Mouse (Mus musculus) thymus, postnatal 36 days (tissue): ENCODE data around the gene Dhdds.

Source experiments
- DNase-seq, 2 experiments: peaks; one replicate each; pipeline ENCODE4 v3.0.0; 2022; ENCODE audit warnings: mixed read lengths in 2 of 2

The Dhdds gene

DNA sequence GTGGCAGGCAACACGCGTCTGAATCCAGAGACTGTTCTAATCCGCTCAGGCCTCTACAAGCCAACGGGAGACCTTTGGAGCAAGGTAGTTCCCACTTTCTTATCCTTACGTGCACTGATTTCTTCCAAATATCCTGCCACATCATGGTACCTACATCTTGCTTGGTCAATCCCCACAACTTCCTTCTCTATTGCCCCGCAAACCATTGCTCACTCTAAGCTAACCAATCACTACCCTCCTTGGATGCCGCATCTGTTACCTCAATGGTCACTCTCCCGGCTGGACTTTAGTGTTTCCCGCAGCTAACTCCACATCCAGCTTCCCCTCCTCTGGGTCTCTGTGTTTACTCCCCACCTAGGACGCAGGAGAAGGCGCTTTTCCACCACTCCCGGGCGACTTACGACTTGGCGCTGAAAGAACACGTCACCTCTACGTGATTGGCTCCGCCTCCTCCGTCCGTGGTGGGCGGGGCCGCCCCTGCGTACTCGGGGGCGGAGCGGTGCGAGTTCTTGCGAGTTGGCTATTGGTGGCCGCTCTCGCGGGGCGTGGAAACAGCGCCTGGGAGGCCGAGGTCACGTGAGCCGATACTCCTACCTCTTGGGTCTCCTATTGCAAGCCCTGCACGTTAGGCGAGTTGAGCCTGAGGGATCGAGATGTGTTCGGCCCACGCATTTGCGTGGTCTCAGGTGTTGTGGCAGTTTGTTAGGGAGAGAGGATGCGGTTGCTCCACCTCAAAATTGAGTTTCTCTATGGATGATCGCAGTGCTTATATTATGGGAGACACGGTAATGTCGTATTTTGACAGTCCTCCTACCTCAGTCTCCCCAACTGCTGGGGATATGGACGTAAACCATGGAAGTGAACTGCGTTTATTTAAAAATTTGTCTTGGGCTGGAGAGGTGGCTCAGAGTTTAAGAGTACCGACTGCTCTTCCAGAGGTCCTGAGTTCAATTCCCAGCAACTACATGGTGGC lies at the start of gene Dhdds:
TSS of gene Dhdds (minus strand) at position 453 of the 973 bp plus-strand sequence.
- peak; percentile 93 to 94 for DNase-seq

DNA sequence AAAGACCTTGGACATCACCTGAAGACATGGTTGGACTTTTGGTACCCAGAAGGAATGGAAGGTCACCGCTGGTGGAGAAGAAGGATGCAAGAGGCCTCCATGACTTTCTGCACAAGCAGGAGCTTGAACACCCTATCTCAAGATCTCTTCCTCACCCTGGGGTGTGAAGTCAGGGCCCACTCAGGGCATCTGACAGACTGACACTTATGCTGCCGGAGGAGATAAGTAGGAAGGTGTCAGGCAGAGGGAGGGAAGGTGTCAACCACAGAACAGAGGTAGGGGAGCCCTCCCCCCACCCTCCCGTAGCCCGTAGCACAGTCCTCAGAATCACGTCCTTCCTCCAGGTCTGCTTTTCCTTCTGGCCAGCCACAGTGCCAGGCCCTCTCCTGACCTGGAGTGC lies 46.9 kb upstream of the Dhdds start:
- DNase-seq, result no peak

DNA sequence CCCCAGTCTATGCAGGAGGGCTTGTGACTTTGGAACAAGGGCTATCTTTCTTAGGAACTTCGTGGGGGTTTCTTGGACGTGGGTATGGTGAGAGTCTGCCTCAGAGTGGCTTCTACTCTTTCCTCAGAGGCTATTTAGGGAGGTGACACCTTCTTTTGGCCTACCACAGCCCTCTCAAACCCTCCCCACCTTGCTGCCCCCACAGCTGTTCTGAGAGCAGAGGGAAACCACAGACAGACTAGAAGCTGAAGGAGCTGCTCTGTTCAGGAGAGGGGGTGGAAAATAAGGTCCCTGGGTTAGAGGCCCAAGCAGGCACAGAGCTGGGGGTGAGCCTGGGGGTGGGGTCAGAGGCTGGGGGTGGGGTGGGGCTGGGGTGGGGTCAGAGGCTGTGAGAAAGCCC lies 42.3 kb upstream of the Dhdds start:
- peak; percentile 31 to 60 for DNase-seq

DNA sequence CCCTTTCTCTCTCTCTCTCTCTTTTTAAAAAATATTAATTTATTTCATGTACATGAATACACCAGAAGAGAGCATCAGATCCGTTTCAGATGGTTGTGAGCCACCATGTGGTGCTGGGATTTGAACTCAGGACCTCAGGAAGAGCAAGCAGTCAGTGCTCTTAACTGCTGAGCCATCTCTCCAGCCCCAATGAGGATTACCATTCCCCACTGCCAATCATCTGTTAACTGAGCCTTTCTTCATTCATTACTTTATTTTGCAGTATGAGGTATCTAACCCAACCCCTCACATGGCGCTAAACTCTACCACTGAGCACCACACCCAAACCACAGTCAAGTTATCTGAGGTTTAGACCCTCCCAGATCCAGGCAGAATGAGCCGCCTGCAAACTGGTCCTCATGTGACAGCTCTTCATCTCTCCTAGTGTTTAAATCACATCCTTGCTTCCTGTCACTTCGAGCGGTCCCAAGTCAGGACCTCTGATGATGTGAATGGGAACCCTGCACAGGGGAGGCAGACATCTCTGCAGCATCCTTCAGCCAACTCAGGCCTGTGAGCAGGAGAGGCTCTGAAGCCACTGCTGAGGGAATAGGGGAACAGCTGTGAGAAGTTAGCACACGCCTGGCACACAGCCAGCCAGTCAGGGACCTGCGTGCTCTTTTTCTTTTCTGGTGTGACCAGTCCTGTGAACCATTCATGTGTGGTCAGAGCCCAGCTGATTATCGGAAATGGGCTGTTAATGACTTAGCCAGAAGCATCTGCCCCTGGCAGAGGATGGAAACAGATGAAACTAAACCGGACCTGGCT lies 40.8 kb upstream of the Dhdds start:
- no peak for DNase-seq

DNA sequence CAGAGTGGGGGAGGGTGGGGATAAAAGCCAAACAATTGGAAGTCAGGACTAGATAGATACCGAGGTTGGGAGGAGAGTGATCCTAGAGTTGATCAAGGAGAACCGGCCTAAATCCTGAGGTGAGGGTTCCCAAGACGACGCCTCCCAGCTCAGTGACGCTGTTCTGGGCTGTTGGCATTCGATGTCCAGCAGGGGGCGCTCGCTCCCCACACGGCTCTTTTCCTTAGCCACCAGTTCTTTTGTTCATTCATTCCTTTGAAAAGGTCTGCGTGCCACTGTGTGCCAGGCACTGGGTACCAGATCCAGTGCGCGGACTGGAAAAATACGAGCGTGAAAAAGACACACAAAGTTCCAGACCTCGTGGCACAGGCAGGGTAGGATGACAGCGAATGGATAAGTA lies 35.2 kb upstream of the Dhdds start:
- DNase-seq, result peak; percentile 75 to 81

DNA sequence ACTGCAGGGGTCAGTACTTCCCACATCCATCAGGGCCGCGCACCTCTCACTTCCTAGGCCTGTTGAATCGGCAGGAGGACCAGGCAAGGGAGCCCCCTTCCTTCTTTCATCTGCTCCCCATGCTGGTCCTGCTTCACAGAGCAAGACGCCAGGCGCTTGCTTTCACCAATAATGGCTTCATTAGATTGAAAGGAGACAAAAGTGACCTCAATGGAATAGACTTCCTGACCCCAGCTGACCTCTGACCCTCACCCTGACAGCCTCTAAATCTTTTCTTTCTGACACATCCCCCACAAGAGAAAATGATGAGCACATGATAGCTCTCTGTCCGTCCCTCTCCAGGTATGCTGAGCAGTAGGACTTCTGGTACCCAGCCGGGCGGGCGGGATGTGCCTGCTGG lies 25.1 kb upstream of the Dhdds start:
- no peak for DNase-seq

DNA sequence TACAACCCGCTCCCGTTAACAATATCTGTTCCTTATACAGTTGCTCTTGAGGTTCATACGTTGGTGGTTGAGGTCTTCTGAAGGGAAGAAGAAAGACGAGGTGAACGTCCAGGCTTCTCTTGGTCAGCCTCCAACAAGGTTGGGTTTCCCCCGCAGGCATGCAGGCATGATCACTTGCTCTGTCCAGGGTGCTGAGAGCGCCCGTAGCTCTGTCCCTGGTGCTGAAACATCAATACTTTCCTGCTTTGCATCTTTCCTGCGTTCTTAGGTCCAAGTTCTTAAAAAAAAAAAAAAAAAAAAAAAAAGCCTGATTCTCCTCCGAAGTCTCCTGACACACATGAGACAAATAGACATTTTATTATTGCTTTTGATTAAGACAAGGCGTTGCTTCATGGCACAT lies 19.9 kb upstream of the Dhdds start:
- peak; percentile 52 to 70 for DNase-seq

DNA sequence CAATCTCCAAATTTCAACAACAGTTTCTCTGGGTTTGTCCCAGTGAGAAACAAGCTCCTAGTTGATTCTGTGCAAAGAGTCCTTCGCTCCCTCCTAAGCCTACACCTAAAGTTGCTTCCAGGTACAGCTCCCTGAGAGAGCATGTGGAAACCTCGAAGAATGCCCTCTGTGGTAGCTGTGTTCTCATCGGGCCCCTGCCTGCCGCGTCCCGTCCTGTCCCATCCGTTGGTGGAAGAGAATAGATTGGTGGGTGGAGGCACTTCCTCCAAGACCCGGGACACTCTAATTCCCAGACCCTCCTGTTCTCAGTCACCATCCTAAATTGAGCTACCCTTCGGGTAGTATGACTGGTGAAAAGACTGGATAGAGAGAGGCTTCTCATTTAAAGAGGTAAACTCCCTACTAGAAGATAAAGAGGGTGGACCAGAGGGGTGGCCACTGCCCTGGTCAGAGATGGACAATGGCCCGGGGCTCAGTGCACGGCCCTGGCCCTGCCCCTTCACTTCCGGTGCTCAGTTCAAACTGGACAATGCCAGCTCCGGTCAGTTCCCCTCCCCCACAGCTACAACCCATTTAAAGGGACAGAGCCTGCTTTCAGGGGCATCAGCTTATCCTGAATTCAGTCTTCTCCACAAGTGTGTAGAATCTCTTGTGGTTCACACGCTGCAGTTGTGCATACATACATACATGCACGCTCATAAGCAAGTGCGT lies 19.1 kb upstream of the Dhdds start:
- no peak for DNase-seq

DNA sequence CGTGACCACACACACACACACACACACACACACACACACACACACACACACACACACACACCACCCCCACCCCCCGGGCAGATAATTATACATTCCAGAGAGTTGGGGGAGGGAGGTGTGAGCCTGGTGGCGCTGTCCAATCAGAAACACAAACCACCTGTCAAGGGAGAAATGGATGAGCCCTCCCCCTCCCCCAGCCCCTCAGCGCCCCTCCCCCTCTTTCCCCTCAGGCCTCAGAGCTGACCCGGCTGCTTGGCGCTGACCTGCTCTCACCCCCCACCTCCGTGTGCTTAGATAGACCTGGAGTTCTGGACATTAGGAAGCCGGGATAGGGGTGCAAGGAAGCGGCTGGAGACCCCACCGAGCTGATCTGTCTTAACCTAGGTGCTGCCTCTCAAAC lies 18.5 kb upstream of the Dhdds start:
- no peak for DNase-seq

DNA sequence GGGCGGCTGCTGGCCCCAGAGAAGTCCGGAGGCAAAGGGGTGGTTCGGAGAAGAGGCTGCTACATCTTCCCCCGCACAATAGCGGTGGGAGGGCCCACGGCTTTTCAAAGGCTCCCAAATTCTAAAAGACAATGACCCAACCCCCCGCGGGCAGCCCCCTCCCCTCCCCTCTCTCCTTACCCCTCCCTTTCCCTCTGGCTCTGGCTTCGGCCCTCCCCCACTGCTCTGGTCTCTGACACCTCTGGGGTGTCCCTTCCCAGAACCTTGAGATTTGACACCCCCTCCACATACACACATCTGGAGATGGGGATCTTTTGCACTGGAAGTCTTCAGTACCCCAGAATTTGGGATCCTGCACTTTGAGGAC lies 18.0 kb upstream of the Dhdds start, which contains the start of gene Lin28a:
TSS of gene Lin28a (minus strand) at position 63 of the 367 bp plus-strand sequence.
- DNase-seq, result no peak

DNA sequence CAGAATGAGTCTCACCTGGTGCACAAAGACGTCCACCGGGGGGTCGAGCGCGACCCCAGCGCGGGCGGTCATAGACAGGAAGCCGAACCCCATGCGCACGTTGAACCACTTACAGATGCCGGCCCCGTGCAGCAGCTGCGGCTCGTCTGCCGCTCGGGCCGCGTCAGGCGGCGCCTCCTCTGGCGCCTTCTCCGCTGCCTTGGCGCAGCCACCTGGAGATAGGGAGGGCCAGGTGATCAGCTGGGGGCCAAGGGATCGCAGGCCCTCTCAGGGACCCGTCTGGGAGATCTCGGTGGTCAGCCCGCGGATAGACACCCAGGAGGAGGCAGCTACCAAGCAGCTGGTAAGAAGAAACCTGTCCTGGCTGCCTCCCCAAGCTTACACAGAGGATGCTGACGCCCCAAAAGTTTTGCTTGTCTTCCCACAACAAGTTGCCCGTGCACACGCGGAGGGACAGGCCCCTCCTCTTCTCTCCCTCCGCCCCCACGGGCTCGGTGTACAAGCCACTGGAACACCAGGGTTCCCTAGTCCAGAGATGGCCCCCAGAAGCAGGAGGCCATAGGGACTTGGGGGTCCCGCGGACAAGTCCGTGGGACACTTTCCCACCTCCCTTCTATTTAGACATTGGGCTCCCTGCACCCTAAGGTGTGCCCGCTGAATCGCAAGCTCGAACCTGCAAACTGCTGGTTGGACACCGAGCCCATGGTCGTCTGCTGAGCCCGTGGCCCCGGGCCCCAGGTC lies 17.5 kb upstream of the Dhdds start:
- no peak for DNase-seq

DNA sequence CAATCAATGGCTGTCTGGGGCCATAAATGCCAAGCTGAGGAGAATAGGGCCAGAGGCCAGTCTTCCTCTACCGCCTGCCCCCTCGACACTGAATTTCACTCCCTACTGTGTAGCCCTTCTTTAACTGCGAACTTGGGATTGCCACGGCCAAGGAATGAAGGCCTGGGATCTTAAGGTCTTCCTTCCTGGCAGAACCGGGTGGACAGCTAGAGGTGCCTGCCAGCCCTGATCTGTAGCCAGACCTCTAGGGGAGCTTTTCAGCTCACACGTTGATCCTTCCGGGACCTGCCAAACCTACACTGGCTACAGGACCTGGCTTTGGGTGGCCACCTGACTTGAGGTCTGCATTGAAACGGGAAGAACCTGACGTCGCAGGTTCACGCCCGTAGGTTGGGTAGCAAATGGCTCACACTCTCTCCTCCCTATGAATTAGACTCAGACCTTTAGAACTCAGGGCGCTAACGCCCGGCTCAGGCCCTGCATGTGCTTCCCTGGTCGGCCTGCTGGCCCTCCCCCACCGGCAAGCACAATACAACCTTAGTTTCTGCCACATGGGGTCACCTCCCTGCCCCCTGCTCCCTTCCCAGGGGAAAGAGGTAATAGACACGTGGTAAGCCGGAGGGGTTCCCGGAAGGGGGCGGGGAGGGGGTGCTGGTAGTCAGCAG lies 16.6 kb upstream of the Dhdds start:
- DNase-seq, result no peak

DNA sequence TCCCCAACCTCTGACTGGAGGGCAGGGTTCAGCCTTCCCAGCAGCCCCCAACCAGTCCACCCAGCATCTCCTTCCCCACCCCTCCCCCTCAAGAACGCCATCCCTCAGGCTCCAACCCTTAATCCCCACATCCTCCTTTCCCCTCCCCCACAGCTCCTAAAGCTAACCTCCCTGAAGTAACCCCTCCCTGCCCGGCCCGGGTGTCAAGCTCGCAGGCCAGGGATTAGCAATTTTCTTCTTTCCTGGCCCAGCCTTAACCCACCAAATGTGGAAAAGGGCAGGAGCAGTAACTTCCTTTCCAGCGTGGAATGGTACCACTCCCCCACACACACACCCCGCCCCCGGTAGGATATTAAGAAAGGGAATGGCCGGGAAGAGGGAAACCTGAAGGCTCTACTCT lies 16.0 kb upstream of the Dhdds start:
- DNase-seq, result no peak

DNA sequence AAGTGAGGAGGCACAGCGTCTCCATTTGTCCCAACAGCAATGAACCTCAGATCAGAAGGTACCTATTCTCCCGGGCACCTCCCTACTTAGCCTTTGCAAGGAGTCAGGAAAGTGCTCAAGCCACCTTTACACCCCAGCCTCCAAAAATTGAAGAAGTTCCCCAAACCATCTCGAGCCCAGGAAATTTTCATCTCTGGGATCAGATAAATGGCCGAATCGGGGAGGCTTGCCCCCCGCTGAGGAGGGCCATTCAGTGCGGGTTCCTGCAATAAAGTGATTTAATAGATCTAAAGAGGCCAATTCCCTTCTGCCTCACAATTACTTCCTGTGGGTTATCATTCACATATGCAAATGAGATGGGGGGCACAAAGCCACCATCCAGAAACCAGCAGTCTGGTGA lies 15.5 kb upstream of the Dhdds start:
- no peak for DNase-seq

DNA sequence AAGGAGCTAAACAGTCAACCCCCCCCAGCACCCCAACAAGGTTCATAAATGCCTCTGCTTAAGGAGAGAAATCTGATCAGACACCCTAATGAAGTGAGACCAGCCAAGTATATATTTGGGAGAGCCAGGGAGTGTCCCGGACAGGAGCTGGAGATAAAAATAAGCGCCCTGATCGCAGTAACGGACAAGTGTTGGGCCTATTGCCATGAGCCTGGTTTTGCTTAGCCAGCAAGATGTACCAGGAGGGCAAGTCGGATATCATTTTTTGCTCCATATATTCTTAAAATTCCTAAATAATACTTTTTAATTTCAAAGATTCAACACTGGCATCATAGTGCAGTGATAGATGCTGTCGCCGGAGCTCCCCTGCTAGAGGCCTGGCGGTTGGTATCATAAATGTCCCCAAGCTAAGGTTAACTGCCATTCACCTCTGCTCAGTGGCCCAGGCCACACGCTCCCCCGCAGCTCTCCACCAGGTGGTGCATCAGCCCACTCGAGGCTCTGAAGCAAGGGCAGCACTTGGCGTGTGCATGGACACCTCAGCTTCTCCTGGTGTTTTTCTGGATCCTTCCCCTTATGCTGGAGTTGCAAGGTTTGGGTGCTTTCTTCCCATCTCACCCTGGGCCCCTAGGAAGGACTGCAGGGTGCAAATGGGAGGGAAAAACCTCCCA lies 12.3 kb upstream of the Dhdds start:
- DNase-seq, result peak in 1 of 2 experiments; percentile 18

DNA sequence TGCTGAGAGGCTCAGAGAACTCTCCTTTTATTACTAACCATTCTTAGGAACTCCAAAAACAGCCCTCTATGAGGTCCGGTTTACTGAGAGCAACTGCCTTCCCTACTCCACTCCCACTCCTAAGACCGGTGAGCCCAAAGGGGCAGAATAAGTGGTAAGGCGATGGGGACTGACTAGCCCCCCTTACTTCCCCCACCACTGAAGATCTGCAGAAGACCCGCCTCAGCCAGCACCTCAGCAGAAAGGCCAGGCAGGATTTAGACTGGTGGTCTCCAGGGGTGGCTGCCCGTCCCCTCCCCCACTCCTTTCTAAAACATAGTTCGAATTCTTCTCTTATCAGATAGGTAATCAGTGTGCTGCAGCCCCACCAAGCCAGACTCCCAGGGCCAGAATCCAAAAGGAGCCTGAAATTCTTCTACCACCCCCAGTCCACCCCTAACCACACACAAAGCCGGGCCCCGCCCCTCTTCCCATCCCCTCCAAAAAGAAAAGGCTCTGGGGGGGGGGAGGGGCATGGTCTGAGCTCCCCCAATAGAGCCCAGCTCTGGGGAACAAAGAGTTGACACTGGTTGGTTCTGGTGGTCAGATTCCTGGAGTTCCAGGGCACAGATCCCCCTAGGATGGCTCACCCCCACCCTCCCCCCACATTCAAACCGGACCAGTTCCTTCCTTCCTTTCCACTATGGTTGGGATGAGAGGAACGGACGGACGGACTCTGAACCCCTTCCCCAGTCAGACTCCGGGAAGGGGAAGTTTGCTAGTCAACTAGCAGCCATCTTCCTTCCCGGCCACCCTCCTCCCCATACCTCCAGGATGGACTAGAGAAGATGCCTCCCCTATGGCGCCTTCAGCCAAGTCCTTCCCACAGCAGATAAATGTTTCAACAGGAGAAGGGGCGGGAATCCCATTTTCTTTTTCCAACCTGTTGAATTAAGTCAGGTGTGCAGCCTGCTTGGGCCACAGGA lies 11.0 kb upstream of the Dhdds start:
- DNase-seq, result no peak

DNA sequence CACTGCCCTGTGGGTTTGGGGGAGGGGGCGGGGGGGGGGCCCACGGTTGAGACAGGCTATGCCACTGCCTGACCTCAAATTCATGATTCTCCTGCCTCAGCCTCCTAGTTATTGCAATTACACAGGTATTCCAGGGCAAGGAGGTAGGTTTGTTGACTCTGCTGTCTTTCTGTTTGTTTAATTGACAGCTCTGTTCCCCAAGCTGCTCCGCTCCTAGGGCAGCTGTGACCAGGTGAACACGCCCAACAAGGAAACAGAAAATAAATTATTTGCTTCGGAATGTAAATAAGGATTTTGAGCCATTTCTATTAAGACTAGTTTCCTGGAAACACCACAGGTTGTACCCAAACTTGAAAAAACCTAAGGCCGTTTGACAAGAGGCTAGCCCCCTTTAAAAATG lies 9.0 kb upstream of the Dhdds start:
- DNase-seq, result no peak

DNA sequence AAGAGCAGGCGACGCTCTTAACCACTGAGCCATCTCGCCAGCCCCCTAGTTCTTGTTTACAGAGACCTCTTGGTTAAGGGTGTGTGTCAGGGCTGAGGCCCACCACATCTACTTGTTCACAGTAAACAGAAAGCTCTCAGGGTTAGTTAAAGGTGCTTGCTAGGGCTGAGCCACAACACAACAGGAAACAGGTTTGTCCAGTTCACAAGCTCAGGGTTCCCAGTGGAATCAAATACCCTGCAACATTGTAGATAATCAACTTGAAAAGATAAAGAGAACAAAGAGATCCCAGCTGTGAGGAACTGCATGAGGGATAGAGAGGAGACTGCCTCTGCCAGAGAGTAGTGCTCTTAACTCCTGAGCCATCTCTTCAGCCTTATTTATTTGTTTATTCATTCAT lies 6.1 kb upstream of the Dhdds start:
- DNase-seq, result no peak

DNA sequence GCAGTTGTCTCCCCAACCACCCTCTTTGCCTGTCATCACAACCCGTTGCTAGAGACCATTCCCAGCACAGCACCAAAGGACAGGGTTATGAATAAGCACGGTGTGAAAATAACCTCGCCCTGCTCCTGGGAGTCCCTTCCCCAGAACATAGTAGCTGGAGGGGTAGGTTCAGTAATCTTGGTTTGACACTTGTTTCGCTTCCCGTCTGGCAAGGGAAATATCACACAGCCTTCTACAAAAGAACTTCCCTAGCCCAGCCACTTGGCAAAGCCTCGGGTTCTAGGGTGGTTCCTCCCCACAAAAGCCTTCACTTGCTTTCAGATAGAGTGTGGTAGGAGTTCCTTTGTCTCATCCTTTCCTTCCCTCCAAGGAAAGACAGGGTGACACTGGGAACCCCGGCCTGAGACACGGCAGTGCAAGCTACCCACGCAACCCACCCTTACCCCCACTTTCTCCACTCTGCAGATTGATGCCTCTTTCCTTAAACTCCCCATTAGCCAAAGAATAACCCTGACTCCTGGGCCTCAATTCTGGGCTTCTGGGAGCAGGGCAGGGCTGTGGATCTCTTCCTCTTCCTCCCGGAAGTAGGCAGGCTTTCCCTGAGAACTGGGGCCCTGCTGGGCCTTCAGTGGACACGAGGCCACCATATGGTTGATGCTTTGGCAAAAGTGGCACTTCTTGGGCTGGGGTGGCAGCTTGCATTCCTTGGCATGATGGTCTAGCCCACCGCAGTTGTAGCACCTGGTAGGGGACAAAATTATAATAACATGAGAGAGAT lies 5.1 kb upstream of the Dhdds start:
- DNase-seq, result no peak
